Mouse (Mus musculus) heart, postnatal 10 days (tissue): ENCODE measurements at regions not wholly inside any gene's neighbourhood (a gene's known extent, or its start where the extent isn't known, plus 50 kb on each side); places are given as distances from the start of the nearest gene placed in this dataset.
A peak's percentile ranks its signal among the peaks of the same experiment; 100 is the strongest.

Source experiments
- DNase-seq, 2 experiments: peaks; one replicate each; pipeline ENCODE4 v3.0.0; 2021
- intact Hi-C: fragments of 180-260 bp; cut with DNase I; formaldehyde crosslinking; loops from one replicate; pipeline ENCODE4 v1.15.1; 2025

- intact Hi-C loops, result no loop called here
- no peak for DNase-seq
Measured at GRCm38 (mm10) chr12:58590547-58591479, 321.7 kb upstream of the Clec14a start.

GRCm38 (mm10) chr12:58581811-58582572 lies 312.9 kb upstream of the Clec14a start:
- intact Hi-C loops, result no loop called here
- no peak for DNase-seq

GRCm38 (mm10) chr12:58569056-58569455 lies 300.0 kb upstream of the Clec14a start:
- intact Hi-C loops, result no loop called here
- DNase-seq, result no peak

- intact Hi-C loops, result no loop called here
- no peak for DNase-seq
Measured at GRCm38 (mm10) chr12:58560840-58561239, 291.8 kb upstream of the Clec14a start.

- no peak for DNase-seq
- intact Hi-C loops, result no loop called here
Measured at GRCm38 (mm10) chr12:58559833-58560232, 290.7 kb upstream of the Clec14a start.

- DNase-seq, result no peak
- intact Hi-C loops, result no loop called here
Measured at GRCm38 (mm10) chr12:58557261-58557660, 288.2 kb upstream of the Clec14a start.

GRCm38 (mm10) chr12:58556741-58557140 lies 287.7 kb upstream of the Clec14a start:
- intact Hi-C loops, result no loop called here

GRCm38 (mm10) chr12:58556060-58556459 lies 287.0 kb upstream of the Clec14a start:
- DNase-seq, result no peak
- intact Hi-C loops, result no loop called here

More at GRCm38 (mm10) chr12:58556741-58557140, 287.7 kb upstream of the Clec14a start:
- DNase-seq, result no peak

- DNase-seq, result no peak
- intact Hi-C loops, result no loop called here
Measured at GRCm38 (mm10) chr12:58550859-58551761, 282.0 kb upstream of the Clec14a start.

GRCm38 (mm10) chr12:58545832-58546538 lies 276.9 kb upstream of the Clec14a start:
- DNase-seq, result peak; percentile 53 to 76
- intact Hi-C loops, result no loop called here

- intact Hi-C loops, result no loop called here
Measured at GRCm38 (mm10) chr12:58544862-58545261, 275.8 kb upstream of the Clec14a start.

GRCm38 (mm10) chr12:58538305-58538719 lies 269.2 kb upstream of the Clec14a start:
- peak; percentile 45 to 56 for DNase-seq
- intact Hi-C loops, result loop anchor here (5.0 kb wide), 1 partner anchor 271 kb away; the partner anchor contains the start of gene Clec14a

More at GRCm38 (mm10) chr12:58544862-58545261, 275.8 kb upstream of the Clec14a start:
- DNase-seq, result peak; percentile 7 to 10

- DNase-seq, result no peak
- intact Hi-C loops, result loop anchor here (5.0 kb wide), 1 partner anchor 271 kb away; the partner anchor contains the start of gene Clec14a
Measured at GRCm38 (mm10) chr12:58537833-58538232, 268.7 kb upstream of the Clec14a start.

GRCm38 (mm10) chr12:58536381-58536992 lies 267.4 kb upstream of the Clec14a start:
- intact Hi-C loops, result loop anchor here (5.0 kb wide), 1 partner anchor 269 kb away; the partner anchor contains the start of gene Clec14a
- no peak for DNase-seq

GRCm38 (mm10) chr12:58530306-58530705 lies 261.2 kb upstream of the Clec14a start:
- no peak for DNase-seq
- intact Hi-C loops, result no loop called here

- no peak for DNase-seq
- intact Hi-C loops, result no loop called here
Measured at GRCm38 (mm10) chr12:58516800-58517199, 247.7 kb upstream of the Clec14a start.

- intact Hi-C loops, result no loop called here
- no peak for DNase-seq
Measured at GRCm38 (mm10) chr12:58513951-58514350, 244.9 kb upstream of the Clec14a start.

GRCm38 (mm10) chr12:58512645-58513044 lies 243.6 kb upstream of the Clec14a start:
- DNase-seq, result no peak
- intact Hi-C loops, result no loop called here

GRCm38 (mm10) chr12:58504283-58504682 lies 235.2 kb upstream of the Clec14a start:
- intact Hi-C loops, result no loop called here
- DNase-seq, result no peak
